In the genomic region with DNA sequence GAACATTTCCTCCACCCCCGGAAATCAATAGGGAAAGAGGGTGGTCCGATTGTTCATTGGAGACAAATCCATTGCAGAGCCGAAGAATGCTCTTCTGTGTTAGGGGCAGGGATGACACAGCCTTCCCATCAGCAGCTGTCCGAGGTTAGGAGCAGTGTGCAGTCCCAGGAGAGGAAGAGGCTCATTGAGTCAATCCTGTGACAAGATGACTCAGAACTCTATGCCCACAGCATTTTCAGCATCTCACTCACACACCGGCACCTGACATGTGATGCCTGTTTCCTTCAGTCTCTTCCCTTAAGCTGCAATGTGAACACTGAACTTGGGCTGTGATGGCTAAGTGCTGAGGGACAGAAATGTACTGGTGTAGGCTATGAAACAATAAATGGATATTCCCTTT, we compare ENCODE assay signal across 31 mouse cellular contexts. TPM values are rescaled to one million over a fixed set of nuclear protein-coding genes. Genes with fewer than 3 reads are reported as not detected.
DNase-seq lines count a peak whose midpoint lies in the region; ATAC-seq lines count a peak whose summit lies in the region.
"Had no signal": no experiment of that assay in that cellular context is flagged by ENCODE, and none has a peak within 500 bp of the region (broad histone marks: within the 10 kb centered on the region; RNA-seq: fewer than 3 reads in every experiment).

No protein-coding gene starts in this region.

- no peak overlapping the region for H3K27ac ChIP-seq in kidney, embryonic 16.5 days (ENCODE audit: low read length)
- no peak overlapping the region for H3K27ac ChIP-seq in forebrain, embryonic 10.5 days
- H3K27ac ChIP-seq: embryonic facial prominence, embryonic 13.5 days; hindbrain, embryonic 13.5 days; limb, embryonic 15.5 days; liver, embryonic 13.5 days; stomach, postnatal 0 days had no signal

- no peak overlapping the region for H3K9ac ChIP-seq in kidney, embryonic 16.5 days (replicated peaks; ENCODE audit: low read length)
- H3K9ac ChIP-seq: embryonic facial prominence, embryonic 13.5 days; hindbrain, embryonic 13.5 days; limb, embryonic 15.5 days; liver, embryonic 13.5 days had no signal

- no peaks in the 10 kb centered on the region for H3K9me3 ChIP-seq in kidney, embryonic 16.5 days (ENCODE audit: low read length)
- H3K9me3 ChIP-seq in forebrain, embryonic 10.5 days: no peaks in the 10 kb centered on the region
- H3K9me3 ChIP-seq: embryonic facial prominence, embryonic 13.5 days; hindbrain, embryonic 13.5 days; limb, embryonic 15.5 days; liver, embryonic 13.5 days had no signal

- H3K36me3 ChIP-seq in kidney, embryonic 16.5 days (ENCODE audit: insufficient read depth, low read length): no peaks in the 10 kb centered on the region
- H3K36me3 ChIP-seq in forebrain, embryonic 10.5 days (replicated peaks): no peaks in the 10 kb centered on the region
- H3K36me3 ChIP-seq: embryonic facial prominence, embryonic 13.5 days; hindbrain, embryonic 13.5 days; limb, embryonic 15.5 days; liver, embryonic 13.5 days had no signal

- no peaks in the 10 kb centered on the region for H3K27me3 ChIP-seq in kidney, embryonic 16.5 days (ENCODE audit: insufficient read depth, low read length)
- H3K27me3 ChIP-seq in forebrain, embryonic 10.5 days (ENCODE audit: poor library complexity, severe bottlenecking): no peaks in the 10 kb centered on the region
- H3K27me3 ChIP-seq: embryonic facial prominence, embryonic 13.5 days; hindbrain, embryonic 13.5 days; limb, embryonic 15.5 days; liver, embryonic 13.5 days had no signal

- no peak for ATAC-seq in kidney, embryonic 16.5 days (ENCODE audit: low FRiP score, low TSS enrichment)
- ATAC-seq: forebrain, embryonic 16.5 days; intestine, embryonic 16.5 days had no signal

- no peak overlapping the region for H3K4me3 ChIP-seq in kidney, embryonic 16.5 days (ENCODE audit: low read length)
- no peak overlapping the region for H3K4me3 ChIP-seq in forebrain, embryonic 10.5 days
- H3K4me3 ChIP-seq: embryonic facial prominence, embryonic 13.5 days; hindbrain, embryonic 13.5 days; limb, embryonic 15.5 days; liver, embryonic 13.5 days had no signal

- peak; percentile 32 for DNase-seq in layer of hippocampus, adult 11-12 months (ENCODE audit: low spot score)
- DNase-seq in layer of hippocampus, postnatal 10 days (ENCODE audit: low spot score in 2 of 2): no peak
- DNase-seq in right cerebral cortex, adult 18-20 months: peak; percentile 28
- DNase-seq in right cerebral cortex, postnatal 4 days: no peak
- peak; percentile 20 for DNase-seq in MN1 (ENCODE audit: low spot score)
- no peak for DNase-seq in forebrain, embryonic 10.5 days (ENCODE audit: extremely low spot score, low spot score)
- DNase-seq: adrenal gland, postnatal 10 days; cerebellum, adult 11-12 months; cerebellum, postnatal 10 days; gastrocnemius, postnatal 25 days; heart, adult 18-20 months; heart, postnatal 4 days; kidney, adult 8-10 months; kidney, postnatal 10 days; left cerebral cortex, postnatal 4 days; liver, embryonic 13.5 days; lung, adult 18-20 months; lung, postnatal 10 days; midbrain, embryonic 14.5 days; thymus, adult 18-20 months; thymus, postnatal 25 days had no signal

- 84% methylated on average over 5 of the region's 5 CpGs for WGBS in kidney, embryonic 16.5 days
- WGBS in forebrain, embryonic 10.5 days: 77% methylated on average over 5 of the region's 5 CpGs

- no peaks in the 10 kb centered on the region for H3K4me1 ChIP-seq in kidney, embryonic 16.5 days (ENCODE audit: insufficient read depth, low read length)
- no peaks in the 10 kb centered on the region for H3K4me1 ChIP-seq in forebrain, embryonic 10.5 days
- H3K4me1 ChIP-seq: embryonic facial prominence, embryonic 13.5 days; hindbrain, embryonic 13.5 days; limb, embryonic 15.5 days; liver, embryonic 13.5 days had no signal

- no peak overlapping the region for H3K4me2 ChIP-seq in kidney, embryonic 16.5 days (replicated peaks; ENCODE audit: low read depth, low read length)
- H3K4me2 ChIP-seq: embryonic facial prominence, embryonic 13.5 days; heart, embryonic 11.5 days; hindbrain, embryonic 13.5 days; limb, embryonic 15.5 days; liver, embryonic 13.5 days had no signal

RNA-seq across cellular contexts. Expression of a gene that starts 7.5 kb away (rescaled TPM):
- 10 to 100 TPM in 1 of 2 experiments, 1 to 10 TPM in 1; 8.3 to 11.4 TPM for total RNA-seq in layer of hippocampus, postnatal 10 days (2021)
- 48.1 and 48.3 TPM in 2 replicates for polyA plus RNA-seq in kidney, embryonic 16.5 days (2015; fragmentation: Nextera tagmentation; extraction: Ambion mirVana)
- 0.48 and 0.68 TPM in 2 replicates for polyA plus RNA-seq in forebrain, embryonic 10.5 days (2016; fragmentation: Nextera tagmentation; extraction: Ambion mirVana)
- total RNA-seq: common myeloid progenitor, adult 5-6 weeks; neutrophil, adult 5-6 weeks had no signal

Comparison
In these comparisons a context has a peak if more than half of its experiments do, and no peak if none do; other contexts are left out.
1. DNase-seq: peak in layer of hippocampus, adult 11-12 months (single experiment), right cerebral cortex, adult 18-20 months (single experiment) and MN1 (single experiment); none in layer of hippocampus, postnatal 10 days (0 of 2), right cerebral cortex, postnatal 4 days (single experiment) and forebrain, embryonic 10.5 days (single experiment).
2. RNA of a gene that starts 7.5 kb away (polyA plus RNA-seq): 48.1 to 48.3 TPM in kidney, embryonic 16.5 days; 0.48 to 0.68 TPM in forebrain, embryonic 10.5 days; every median in the first group is over 10 times any median in the second.